Mouse (Mus musculus): ENCODE data around the gene Maf.

The Maf gene

GRCm38 (mm10) chr8:115707731-115708590 is at the start of gene Maf:
Gene Maf, minus strand, starts transcription at chr8:115707794.
- DNase-seq, result peak; percentile 76 to 78

- no peak for DNase-seq
Observed at GRCm38 (mm10) chr8:115756965-115757364, 49.4 kb upstream of the Maf start.

GRCm38 (mm10) chr8:115756027-115756426 is 48.4 kb upstream of the Maf start:
- DNase-seq, result peak; percentile 79 to 85

GRCm38 (mm10) chr8:115754694-115755093 is 47.1 kb upstream of the Maf start:
- no peak for DNase-seq

GRCm38 (mm10) chr8:115753801-115754200 is 46.2 kb upstream of the Maf start:
- no peak for DNase-seq

- DNase-seq, result no peak
Observed at GRCm38 (mm10) chr8:115747426-115747825, 39.8 kb upstream of the Maf start.

GRCm38 (mm10) chr8:115745648-115746047 is 38.1 kb upstream of the Maf start:
- DNase-seq, result no peak

- DNase-seq, result no peak
Observed at GRCm38 (mm10) chr8:115743441-115743840, 35.8 kb upstream of the Maf start.

GRCm38 (mm10) chr8:115742646-115743045 is 35.1 kb upstream of the Maf start:
- no peak for DNase-seq

GRCm38 (mm10) chr8:115741964-115742363 is 34.4 kb upstream of the Maf start:
- DNase-seq, result no peak

- no peak for DNase-seq
Observed at GRCm38 (mm10) chr8:115739756-115740155, 32.2 kb upstream of the Maf start.

GRCm38 (mm10) chr8:115732401-115732800 is 24.8 kb upstream of the Maf start:
- peak in 1 of 2 experiments; percentile 14 for DNase-seq

- no peak for DNase-seq
Observed at GRCm38 (mm10) chr8:115726807-115727206, 19.2 kb upstream of the Maf start.

- DNase-seq, result no peak
Observed at GRCm38 (mm10) chr8:115726231-115726630, 18.6 kb upstream of the Maf start.

- no peak for DNase-seq
Observed at GRCm38 (mm10) chr8:115719126-115719525, 11.5 kb upstream of the Maf start.

- DNase-seq, result no peak
Observed at GRCm38 (mm10) chr8:115718621-115719020, 11.0 kb upstream of the Maf start.

- DNase-seq, result no peak
Observed at GRCm38 (mm10) chr8:115715262-115715661, 7.7 kb upstream of the Maf start.

- DNase-seq, result no peak
Observed at GRCm38 (mm10) chr8:115711106-115711505, 3.5 kb upstream of the Maf start.

GRCm38 (mm10) chr8:115709931-115710330 is 2.3 kb upstream of the Maf start:
- no peak for DNase-seq

GRCm38 (mm10) chr8:115708936-115709780 is 1.6 kb upstream of the Maf start:
- DNase-seq, result peak; percentile 80 to 86

- DNase-seq, result peak; percentile 75 to 85
Observed at GRCm38 (mm10) chr8:115706861-115707730, 498 bp downstream of the Maf start.

GRCm38 (mm10) chr8:115706411-115706860 is 1.2 kb downstream of the Maf start:
- DNase-seq, result peak; percentile 49 to 74
